Mouse (Mus musculus): Measurements from ENCODE around the gene Fbxl16. TPM values are rescaled to one million over a fixed set of nuclear protein-coding genes. Genes with fewer than 3 reads are reported as not detected.
A peak's percentile ranks its signal among the peaks of the same experiment; 100 is the strongest.

The Fbxl16 gene
- total and polyA plus RNA-seq, 2 experiments: 0.33 TPM; not detected in 1

DNA sequence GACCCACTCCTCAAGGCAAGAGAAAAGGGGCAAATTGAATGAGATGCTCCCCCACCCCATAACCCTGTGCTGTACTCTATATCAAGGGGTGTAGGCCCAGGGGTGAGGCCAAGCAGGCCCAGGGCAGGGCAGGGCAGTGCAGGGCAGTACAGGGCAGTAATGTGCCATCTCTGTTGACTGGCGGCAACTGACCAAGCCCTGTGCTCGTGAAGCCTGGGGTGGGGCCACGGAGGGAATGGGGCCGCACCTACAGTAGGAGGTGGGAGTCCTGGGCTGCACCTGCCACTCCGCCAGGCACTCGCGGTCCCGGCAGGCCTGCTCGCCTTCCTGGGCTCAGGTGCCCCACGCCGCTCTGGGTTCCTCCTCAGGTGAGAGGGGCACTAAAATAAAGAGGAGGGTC, 56.4 kb downstream of the Fbxl16 start:
- no peak overlapping the region for H3K4me3 ChIP-seq (ENCODE audit: insufficient read depth, low read depth, low read length)
- DNase-seq (ENCODE audit: extremely low read depth, low read depth, low spot score): no peak
- H3K27me3 ChIP-seq (ENCODE audit: control insufficient read depth, insufficient read depth, low read length): no peaks in the 10 kb centered on the region
- WGBS: 85% methylated on average over 11 of the region's 11 CpGs
- peaks cover 34% of the 10 kb centered on the region for H3K4me1 ChIP-seq (ENCODE audit: control insufficient read depth, insufficient read depth, low read length)
- no peaks in the 10 kb centered on the region for H3K36me3 ChIP-seq (ENCODE audit: control insufficient read depth, insufficient read depth, low read length)
- peak overlapping the region; percentile 61 for H3K27ac ChIP-seq (replicated peaks; ENCODE audit: insufficient read depth, low read depth, low read length)
- no peak for TF ChIP-seq CTCF (IDR thresholded peaks at IDR 0.05; ENCODE audit: low read depth, low read length)
- TF ChIP-seq POLR2A (IDR thresholded peaks at IDR 0.05; ENCODE audit: extremely low read depth, insufficient read depth, low read length): no peak
- H3K79me2 ChIP-seq (ENCODE audit: control insufficient read depth, insufficient read depth, low read length): peaks cover 21% of the 10 kb centered on the region; the same call in 1 of the 2 replicates
- 0 out of 2 replicates have a peak overlapping the region, but pooled peaks have one; percentile 8 for H3K9ac ChIP-seq (ENCODE audit: low read depth, low read length)

GRCm38 (mm10) chr17:25866172-25866571, 57.3 kb downstream of the Fbxl16 start:
- DNase-seq (ENCODE audit: extremely low read depth, low read depth, low spot score): peak; percentile 63
- Histone ChIP-seq H3K4me3 (ENCODE audit: insufficient read depth, low read depth, low read length) (no peak overlapping the region), H3K27ac (replicated peaks; ENCODE audit: insufficient read depth, low read depth, low read length) (peak overlapping the region; percentile 61), H3K9ac (ENCODE audit: low read depth, low read length) (peak overlapping the region; percentile 33; the same call in 1 of the 2 replicates), H3K36me3 (ENCODE audit: control insufficient read depth, insufficient read depth, low read length) (no peaks in the 10 kb centered on the region), H3K79me2 (ENCODE audit: control insufficient read depth, insufficient read depth, low read length) (peaks cover 21% of the 10 kb centered on the region; the same call in 1 of the 2 replicates), H3K27me3 (ENCODE audit: control insufficient read depth, insufficient read depth, low read length) (no peaks in the 10 kb centered on the region), H3K4me1 (ENCODE audit: control insufficient read depth, insufficient read depth, low read length) (peaks cover 30% of the 10 kb centered on the region)
- TF ChIP-seq CTCF (IDR thresholded peaks at IDR 0.05; ENCODE audit: low read depth, low read length) (no peak), POLR2A (IDR thresholded peaks at IDR 0.05; ENCODE audit: extremely low read depth, insufficient read depth, low read length) (no peak)
- 50% methylated on average over 3 of the region's 3 CpGs for WGBS

- H3K4me1 ChIP-seq (ENCODE audit: control insufficient read depth, insufficient read depth, low read length): peaks cover 27% of the 10 kb centered on the region
- H3K36me3 ChIP-seq (ENCODE audit: control insufficient read depth, insufficient read depth, low read length): no peaks in the 10 kb centered on the region
- peak overlapping the region; percentile 87 for H3K4me3 ChIP-seq (ENCODE audit: insufficient read depth, low read depth, low read length)
- WGBS: 6% methylated on average over 7 of the region's 7 CpGs
- no peak for DNase-seq (ENCODE audit: extremely low read depth, low read depth, low spot score)
- peak overlapping the region; percentile 88 for H3K27ac ChIP-seq (replicated peaks; ENCODE audit: insufficient read depth, low read depth, low read length)
- peaks cover 21% of the 10 kb centered on the region; the same call in 1 of the 2 replicates for H3K79me2 ChIP-seq (ENCODE audit: control insufficient read depth, insufficient read depth, low read length)
- TF ChIP-seq CTCF (IDR thresholded peaks at IDR 0.05; ENCODE audit: low read depth, low read length) (no peak), POLR2A (IDR thresholded peaks at IDR 0.05; ENCODE audit: extremely low read depth, insufficient read depth, low read length) (no peak)
- no peaks in the 10 kb centered on the region for H3K27me3 ChIP-seq (ENCODE audit: control insufficient read depth, insufficient read depth, low read length)
- H3K9ac ChIP-seq (ENCODE audit: low read depth, low read length): peak overlapping the region; percentile 91
Measured at GRCm38 (mm10) chr17:25867509-25867835, 58.6 kb downstream of the Fbxl16 start.

DNA sequence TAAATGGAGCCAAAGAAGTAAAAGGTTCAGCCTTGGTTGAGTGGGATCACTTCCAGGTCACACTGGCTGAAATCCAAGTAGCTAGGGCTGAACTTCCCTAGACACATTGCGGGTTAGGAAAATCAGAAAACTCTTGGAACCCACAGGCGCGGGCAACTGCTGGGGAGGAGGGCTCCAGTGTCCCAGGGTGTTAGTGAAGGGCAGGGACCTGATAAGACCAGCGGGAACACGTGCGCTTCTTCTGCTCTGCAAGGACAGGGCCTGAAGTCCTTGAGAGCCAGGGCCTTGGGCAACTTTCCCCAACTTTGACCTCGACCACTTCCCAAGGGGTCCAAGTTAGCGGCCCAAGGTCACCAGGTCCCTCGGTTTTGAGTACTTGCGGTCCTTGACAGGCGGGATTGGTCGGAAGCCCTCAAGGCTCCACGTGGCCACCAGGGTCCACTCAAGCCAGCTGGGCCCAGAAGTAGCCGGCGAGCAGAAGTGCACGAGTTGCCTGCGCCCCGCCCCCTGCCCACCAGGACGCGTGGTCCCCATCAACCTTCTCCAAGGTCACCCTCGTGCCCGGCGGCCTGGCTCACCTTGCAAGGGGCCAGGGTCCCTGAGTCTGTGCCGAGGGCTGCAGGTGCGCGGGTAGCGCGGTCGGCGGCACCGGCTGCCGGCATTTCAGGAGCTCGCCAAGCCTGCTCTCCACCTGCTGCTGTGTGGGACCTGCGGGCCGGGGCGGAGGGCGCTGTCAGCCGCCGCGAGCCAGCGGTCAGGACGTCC, 59.1 kb downstream of the Fbxl16 start:
- Histone ChIP-seq H3K27me3 (ENCODE audit: control insufficient read depth, insufficient read depth, low read length) (no peaks in the 10 kb centered on the region), H3K4me3 (ENCODE audit: insufficient read depth, low read depth, low read length) (peak overlapping the region; percentile 87), H3K4me1 (ENCODE audit: control insufficient read depth, insufficient read depth, low read length) (peaks cover 27% of the 10 kb centered on the region), H3K9ac (ENCODE audit: low read depth, low read length) (peak overlapping the region; percentile 91), H3K27ac (replicated peaks; ENCODE audit: insufficient read depth, low read depth, low read length) (peak overlapping the region; percentile 88), H3K36me3 (ENCODE audit: control insufficient read depth, insufficient read depth, low read length) (no peaks in the 10 kb centered on the region), H3K79me2 (ENCODE audit: control insufficient read depth, insufficient read depth, low read length) (peaks cover 21% of the 10 kb centered on the region; the same call in 1 of the 2 replicates)
- DNase-seq (ENCODE audit: extremely low read depth, low read depth, low spot score): peak; percentile 91
- no peak for TF ChIP-seq POLR2A (IDR thresholded peaks at IDR 0.05; ENCODE audit: extremely low read depth, insufficient read depth, low read length)
- TF ChIP-seq CTCF (IDR thresholded peaks at IDR 0.05; ENCODE audit: low read depth, low read length): no peak
- under 1% methylated on average over 42 of the region's 42 CpGs for WGBS

- Histone ChIP-seq H3K4me1 (ENCODE audit: control insufficient read depth, insufficient read depth, low read length) (peaks cover 26% of the 10 kb centered on the region), H3K9ac (ENCODE audit: low read depth, low read length) (peak within 1 kb of the TSS; percentile 91), H3K4me3 (ENCODE audit: insufficient read depth, low read depth, low read length) (peak within 1 kb of the TSS; percentile 87), H3K36me3 (ENCODE audit: control insufficient read depth, insufficient read depth, low read length) (no peaks in the 10 kb centered on the region), H3K27me3 (ENCODE audit: control insufficient read depth, insufficient read depth, low read length) (no peaks in the 10 kb centered on the region), H3K27ac (replicated peaks; ENCODE audit: insufficient read depth, low read depth, low read length) (peak within 1 kb of the TSS; percentile 88), H3K79me2 (ENCODE audit: control insufficient read depth, insufficient read depth, low read length) (peaks cover 21% of the 10 kb centered on the region; the same call in 1 of the 2 replicates)
- under 1% methylated on average over 24 of the region's 24 CpGs for WGBS
- TF ChIP-seq POLR2A (IDR thresholded peaks at IDR 0.05; ENCODE audit: extremely low read depth, insufficient read depth, low read length) (peak; percentile 84), CTCF (IDR thresholded peaks at IDR 0.05; ENCODE audit: low read depth, low read length) (no peak)
- peak; percentile 89 for DNase-seq (ENCODE audit: extremely low read depth, low read depth, low spot score)
Measured at GRCm38 (mm10) chr17:25868601-25869191, 59.8 kb downstream of the Fbxl16 start, which contains the start of gene Mcrip2. Gene Mcrip2, minus strand, starts transcription at chr17:25868764.

All from liver, adult 2 months (tissue).